Mouse (Mus musculus) hindbrain, embryonic 13.5 days (tissue): ENCODE measurements around the gene 3110082I17Rik. TPM values are rescaled to one million over a fixed set of nuclear protein-coding genes. Genes with fewer than 3 reads are reported as not detected.

Experiments
- ATAC-seq: fragments of 200-750 bp; cut with Nextera tagmentation; 2 replicates; pipeline ENCODE4 v1.8.0; 2017; ENCODE audit warnings: moderate TSS enrichment; ENCODE audit not compliant: low FRiP score
- H3K27ac ChIP-seq: fragments of 300-500 bp; sonication (generic); 2 replicates; pipeline ENCODE4 v1.5.1; 2015; ENCODE audit warnings: inconsistent platforms, mild to moderate bottlenecking, moderate library complexity
- H3K27me3 ChIP-seq: fragments of 300-500 bp; sonication (generic); 2 replicates; pipeline ENCODE4 v1.6.1; 2015; ENCODE audit warnings: mild to moderate bottlenecking, inconsistent platforms
- H3K36me3 ChIP-seq: fragments of 300-500 bp; sonication (generic); 2 replicates; pipeline ENCODE4 v1.6.1; 2015; ENCODE audit warnings: mild to moderate bottlenecking, inconsistent platforms
- H3K4me1 ChIP-seq: fragments of 300-500 bp; sonication (generic); replicated peaks from 2 replicates; pipeline ENCODE4 v1.6.1; 2015; ENCODE audit warnings: inconsistent platforms
- H3K4me2 ChIP-seq: fragments of 300-500 bp; sonication (generic); 2 replicates; pipeline ENCODE4 v1.6.1; 2015; ENCODE audit warnings: inconsistent platforms, mild to moderate bottlenecking, moderate library complexity
- H3K4me3 ChIP-seq: fragments of 300-500 bp; sonication (generic); 2 replicates; pipeline ENCODE4 v1.5.1; 2015; ENCODE audit warnings: mild to moderate bottlenecking, inconsistent platforms
- H3K9ac ChIP-seq: fragments of 300-500 bp; sonication (generic); 2 replicates; pipeline ENCODE4 v1.6.1; 2015; ENCODE audit warnings: mild to moderate bottlenecking, inconsistent platforms
- H3K9me3 ChIP-seq: fragments of 300-500 bp; sonication (generic); 2 replicates; pipeline ENCODE4 v1.6.1; 2016; ENCODE audit warnings: inconsistent platforms
- WGBS: fragments of 180-500 bp; shearing (Covaris S2); methylation state at CpG from one replicate; pipeline ENCODE4 v1.1.7; 2015; 5-methylcytosine and 5-hydroxymethylcytosine counted together
- polyA plus RNA-seq: library from polyadenylated mRNA; unstranded; fragments of >200 nt; fragmentation: Nextera tagmentation; extraction: Ambion mirVana; gene quantifications from 2 replicates; pipeline ENCODE4 v1.2.1, GENCODE M21; 2015

3110082I17Rik gene
- polyA plus RNA-seq, 1 experiment from 2014 or later = 16.2 TPM

DNA sequence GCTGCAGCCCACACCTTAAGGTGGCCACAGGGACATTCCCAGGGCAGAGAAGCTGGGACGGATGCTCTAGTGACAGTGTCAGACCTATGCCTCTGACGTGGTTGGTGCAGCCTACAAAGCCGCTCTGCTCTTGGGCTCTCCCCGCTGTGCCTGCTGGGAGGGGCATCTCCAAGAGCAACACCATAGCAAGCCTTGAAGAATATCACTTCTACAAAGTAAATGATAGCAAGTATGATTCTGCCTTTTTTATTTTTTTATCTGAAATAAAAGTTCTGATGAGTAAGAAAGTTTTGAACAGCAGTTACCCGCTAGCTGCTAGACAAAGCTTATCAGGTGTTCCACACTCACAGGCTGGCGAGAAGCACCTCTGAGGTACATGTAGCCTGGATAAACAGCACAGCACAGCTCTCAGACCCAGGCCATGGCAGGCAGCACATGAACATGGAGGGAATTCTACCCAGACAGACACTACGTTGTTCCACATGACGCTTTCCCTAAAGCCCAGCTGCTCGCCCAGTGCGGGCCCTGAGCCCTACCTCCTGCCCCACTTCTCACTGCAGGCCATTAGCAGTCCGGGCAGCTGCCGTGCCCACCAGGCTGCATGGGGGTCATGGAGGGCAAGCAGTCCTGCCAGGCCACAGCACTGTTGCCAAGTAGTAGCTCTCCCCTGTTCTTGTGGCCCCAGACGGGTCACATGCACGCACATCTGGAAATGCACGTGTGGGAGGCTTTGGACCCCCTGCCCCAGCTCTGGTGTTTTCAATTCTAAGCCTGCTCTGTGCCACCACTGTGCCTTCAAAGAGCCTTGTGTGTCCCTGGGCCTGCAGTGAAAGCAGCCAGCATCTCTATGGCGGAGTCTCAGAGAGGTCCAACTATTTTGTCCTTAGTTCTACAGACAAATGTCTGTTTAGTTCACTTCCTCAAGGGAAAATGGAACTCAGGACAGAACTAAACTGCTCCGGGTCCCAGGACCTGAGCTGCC, 71.3 kb downstream of the 3110082I17Rik start:
- Histone ChIP-seq H3K9me3 (no peaks in the 10 kb centered on the region), H3K9ac (no peak overlapping the region; the same call in 1 of the 2 replicates), H3K27ac (peak overlapping the region; percentile 69), H3K4me2 (no peak overlapping the region), H3K36me3 (peaks cover 4% of the 10 kb centered on the region; the same call in 1 of the 2 replicates), H3K27me3 (no peaks in the 10 kb centered on the region), H3K4me1 (peaks cover 52% of the 10 kb centered on the region), H3K4me3 (no peak overlapping the region)
- WGBS = 70% methylated on average over 17 of the region's 17 CpGs
- ATAC-seq = no peak; the same call in 1 of the 2 replicates

DNA sequence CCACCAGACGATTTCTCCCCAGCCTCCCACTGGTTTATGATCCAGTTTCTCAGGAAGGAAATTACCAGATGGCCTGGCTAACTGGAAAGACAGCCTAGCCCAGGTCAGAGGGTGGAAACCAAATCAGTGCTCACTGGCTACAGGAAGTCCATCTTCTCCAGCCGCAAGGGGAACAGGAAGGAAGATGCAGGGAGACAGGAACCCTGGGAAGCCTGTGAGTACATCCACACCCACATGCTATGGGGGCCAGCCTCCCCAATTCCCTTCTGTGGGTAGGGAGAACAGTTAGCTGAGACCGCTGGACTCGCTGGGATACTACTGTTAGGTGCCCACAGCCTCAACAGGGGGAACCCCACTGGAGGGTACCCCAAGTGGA, 72.1 kb downstream of the 3110082I17Rik start:
- ATAC-seq = no peak
- Histone ChIP-seq H3K9ac (no peak overlapping the region), H3K36me3 (peaks cover 4% of the 10 kb centered on the region; the same call in 1 of the 2 replicates), H3K9me3 (no peaks in the 10 kb centered on the region), H3K27ac (peak overlapping the region; percentile 44; the same call in 1 of the 2 replicates), H3K4me2 (no peak overlapping the region), H3K4me1 (peaks cover 54% of the 10 kb centered on the region), H3K27me3 (no peaks in the 10 kb centered on the region), H3K4me3 (no peak overlapping the region)
- WGBS = 79% methylated on average over 4 of the region's 4 CpGs

DNA sequence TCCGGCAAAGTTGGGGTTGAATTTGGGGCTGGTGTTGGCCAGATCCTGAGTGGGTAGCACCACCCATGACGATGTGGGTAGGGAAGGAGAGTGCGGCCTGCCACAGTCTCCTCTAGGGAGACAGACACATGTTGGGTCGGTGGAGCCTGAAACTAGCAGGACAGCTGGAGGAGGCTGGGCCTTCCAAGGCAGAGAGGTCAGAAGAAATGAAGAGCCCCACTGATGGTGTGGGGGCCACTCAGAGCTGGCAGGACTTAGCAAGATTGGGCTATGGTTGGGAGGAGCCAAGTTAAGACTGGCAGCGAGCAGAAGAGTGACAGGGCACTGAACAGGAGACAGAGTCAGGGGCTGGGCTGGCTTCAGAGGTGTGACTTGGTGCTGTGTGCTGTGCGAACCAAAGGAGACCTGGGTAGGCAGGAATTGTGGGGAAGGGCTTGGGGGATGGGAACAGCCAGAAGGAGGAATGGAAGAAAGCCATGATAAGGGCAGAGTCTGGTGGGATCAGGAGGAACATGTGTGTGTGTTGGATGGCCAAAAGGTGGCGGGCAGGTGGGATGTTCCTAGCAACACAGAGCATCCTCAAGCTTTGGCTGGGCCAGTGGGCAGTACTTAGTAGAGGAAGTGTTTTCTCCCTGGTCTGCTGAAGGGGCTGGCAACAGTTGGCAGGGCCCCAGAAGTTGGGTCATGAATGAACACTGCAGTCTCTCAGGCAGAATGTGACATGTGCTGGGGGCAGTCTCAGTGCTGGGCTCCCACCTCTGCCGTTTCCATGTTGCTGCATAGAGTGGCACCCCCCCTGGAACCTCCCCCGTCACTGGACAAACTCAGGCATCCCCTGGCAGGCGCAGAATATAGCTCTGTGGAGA, 72.8 kb downstream of the 3110082I17Rik start:
- peaks cover 2% of the 10 kb centered on the region; the same call in 1 of the 2 replicates for H3K36me3 ChIP-seq
- 0 out of 2 replicates have a peak overlapping the region, but pooled peaks have one; percentile 44 for H3K27ac ChIP-seq
- H3K4me2 ChIP-seq = no peak overlapping the region
- no peaks in the 10 kb centered on the region for H3K27me3 ChIP-seq
- peaks cover 58% of the 10 kb centered on the region for H3K4me1 ChIP-seq
- H3K9me3 ChIP-seq = no peaks in the 10 kb centered on the region
- WGBS = 78% methylated on average over 10 of the region's 10 CpGs
- 0 out of 2 replicates have a peak, but pooled peaks have one; percentile 12 for ATAC-seq
- H3K9ac ChIP-seq = no peak overlapping the region
- H3K4me3 ChIP-seq = no peak overlapping the region

DNA sequence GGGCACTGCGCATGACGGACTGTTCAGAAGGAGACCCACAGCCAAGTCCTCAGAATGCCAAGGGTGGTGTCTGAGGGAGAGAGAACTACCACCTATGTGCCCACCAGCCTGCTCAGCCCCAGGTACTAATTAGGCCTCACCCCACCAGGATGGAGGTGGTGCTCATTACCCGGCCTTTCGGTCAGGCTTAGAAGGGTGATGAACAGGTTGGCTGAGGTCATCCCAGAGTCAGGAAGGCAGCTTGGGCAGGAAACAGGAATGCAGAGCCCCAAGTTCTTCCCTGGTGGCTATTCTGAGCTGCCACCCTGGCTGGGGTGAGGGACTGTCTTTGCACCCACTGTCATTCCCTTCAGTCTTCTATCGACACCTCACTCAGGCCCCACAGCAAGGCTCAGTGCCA, 74.3 kb downstream of the 3110082I17Rik start:
- Histone ChIP-seq H3K9me3 (no peaks in the 10 kb centered on the region), H3K9ac (no peak overlapping the region), H3K27ac (no peak overlapping the region), H3K4me3 (no peak overlapping the region), H3K36me3 (no peaks in the 10 kb centered on the region), H3K4me2 (no peak overlapping the region), H3K27me3 (no peaks in the 10 kb centered on the region), H3K4me1 (peaks cover 57% of the 10 kb centered on the region)
- WGBS = 94% methylated on average over 5 of the region's 5 CpGs
- ATAC-seq = no peak

DNA sequence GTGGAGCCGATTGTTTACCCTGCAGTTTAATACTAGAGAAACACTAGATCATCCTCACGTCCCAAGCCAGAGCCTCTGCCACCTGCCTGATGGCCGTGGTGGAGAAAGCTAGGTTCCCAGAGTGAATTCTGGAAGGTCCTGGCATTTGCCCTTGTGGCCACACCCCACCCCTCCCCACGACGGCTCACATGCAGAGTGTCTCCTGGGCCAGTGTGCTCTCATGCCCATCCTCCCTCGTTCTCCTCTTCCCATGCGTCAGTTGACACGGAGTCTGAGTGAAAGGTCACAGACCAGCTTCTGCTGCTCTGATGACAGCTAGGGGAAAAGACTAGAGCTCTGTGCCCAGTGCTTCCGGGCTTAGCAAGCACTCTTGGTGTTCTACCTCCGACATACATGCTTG, 75.8 kb downstream of the 3110082I17Rik start:
- H3K27me3 ChIP-seq = no peaks in the 10 kb centered on the region
- 70% methylated on average over 10 of the region's 10 CpGs for WGBS
- H3K9me3 ChIP-seq = no peaks in the 10 kb centered on the region
- H3K36me3 ChIP-seq = no peaks in the 10 kb centered on the region
- H3K27ac ChIP-seq = no peak overlapping the region
- H3K4me3 ChIP-seq = no peak overlapping the region
- H3K9ac ChIP-seq = no peak overlapping the region
- no peak for ATAC-seq
- H3K4me2 ChIP-seq = no peak overlapping the region
- H3K4me1 ChIP-seq = peaks cover 59% of the 10 kb centered on the region

DNA sequence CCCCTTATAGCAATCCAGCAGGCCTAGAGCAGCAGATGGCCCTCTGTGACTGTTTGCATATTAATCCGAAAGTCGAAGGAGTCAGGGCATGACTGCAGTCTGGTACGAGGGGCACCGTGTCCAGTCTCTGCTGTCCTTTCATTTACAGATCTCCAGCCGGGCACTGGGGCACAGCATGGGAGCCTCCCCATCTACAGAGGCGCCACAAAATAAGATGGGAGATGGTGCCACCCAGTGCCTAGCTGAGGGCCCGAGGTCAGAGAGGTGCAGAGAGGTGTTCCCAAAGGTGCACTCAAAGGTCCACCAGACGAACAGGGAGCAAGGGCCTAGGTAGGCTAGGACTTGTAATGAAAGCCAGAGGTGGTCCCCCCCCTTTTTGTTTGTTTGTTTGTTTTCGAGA, 77.1 kb downstream of the 3110082I17Rik start:
- H3K9ac ChIP-seq = peak overlapping the region; percentile 24
- 63% methylated on average over 9 of the region's 9 CpGs for WGBS
- no peak for ATAC-seq
- no peaks in the 10 kb centered on the region for H3K36me3 ChIP-seq
- H3K9me3 ChIP-seq = no peaks in the 10 kb centered on the region
- H3K4me2 ChIP-seq = no peak overlapping the region
- peak overlapping the region; percentile 67 for H3K27ac ChIP-seq
- H3K4me1 ChIP-seq = peaks cover 57% of the 10 kb centered on the region
- H3K27me3 ChIP-seq = no peaks in the 10 kb centered on the region
- H3K4me3 ChIP-seq = no peak overlapping the region

DNA sequence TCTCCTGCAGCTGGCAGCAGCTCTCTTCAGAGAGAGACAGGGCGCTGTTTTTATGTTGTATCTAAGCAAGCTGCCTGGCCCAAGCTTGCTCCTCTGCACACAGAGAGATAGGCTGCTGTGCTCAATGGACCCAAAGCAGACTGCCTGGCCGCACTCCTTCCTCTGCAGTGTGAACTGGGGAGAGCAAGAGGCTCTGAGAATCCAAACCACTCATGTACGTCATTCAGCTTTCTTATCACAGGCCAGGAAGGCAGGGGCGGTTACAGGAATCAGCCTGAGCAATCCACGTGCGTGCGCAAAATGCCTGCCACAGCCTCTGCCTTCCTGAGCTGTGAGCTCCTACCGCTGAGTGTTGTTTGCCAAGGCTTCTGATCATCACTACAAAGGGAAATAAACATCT, 77.6 kb downstream of the 3110082I17Rik start:
- H3K27me3 ChIP-seq = no peaks in the 10 kb centered on the region
- H3K36me3 ChIP-seq = no peaks in the 10 kb centered on the region
- peaks cover 57% of the 10 kb centered on the region for H3K4me1 ChIP-seq
- no peak overlapping the region for H3K4me3 ChIP-seq
- H3K9ac ChIP-seq = peak overlapping the region; percentile 24
- no peak overlapping the region for H3K4me2 ChIP-seq
- no peaks in the 10 kb centered on the region for H3K9me3 ChIP-seq
- 72% methylated on average over 8 of the region's 8 CpGs for WGBS
- no peak for ATAC-seq
- peak overlapping the region; percentile 67 for H3K27ac ChIP-seq

DNA sequence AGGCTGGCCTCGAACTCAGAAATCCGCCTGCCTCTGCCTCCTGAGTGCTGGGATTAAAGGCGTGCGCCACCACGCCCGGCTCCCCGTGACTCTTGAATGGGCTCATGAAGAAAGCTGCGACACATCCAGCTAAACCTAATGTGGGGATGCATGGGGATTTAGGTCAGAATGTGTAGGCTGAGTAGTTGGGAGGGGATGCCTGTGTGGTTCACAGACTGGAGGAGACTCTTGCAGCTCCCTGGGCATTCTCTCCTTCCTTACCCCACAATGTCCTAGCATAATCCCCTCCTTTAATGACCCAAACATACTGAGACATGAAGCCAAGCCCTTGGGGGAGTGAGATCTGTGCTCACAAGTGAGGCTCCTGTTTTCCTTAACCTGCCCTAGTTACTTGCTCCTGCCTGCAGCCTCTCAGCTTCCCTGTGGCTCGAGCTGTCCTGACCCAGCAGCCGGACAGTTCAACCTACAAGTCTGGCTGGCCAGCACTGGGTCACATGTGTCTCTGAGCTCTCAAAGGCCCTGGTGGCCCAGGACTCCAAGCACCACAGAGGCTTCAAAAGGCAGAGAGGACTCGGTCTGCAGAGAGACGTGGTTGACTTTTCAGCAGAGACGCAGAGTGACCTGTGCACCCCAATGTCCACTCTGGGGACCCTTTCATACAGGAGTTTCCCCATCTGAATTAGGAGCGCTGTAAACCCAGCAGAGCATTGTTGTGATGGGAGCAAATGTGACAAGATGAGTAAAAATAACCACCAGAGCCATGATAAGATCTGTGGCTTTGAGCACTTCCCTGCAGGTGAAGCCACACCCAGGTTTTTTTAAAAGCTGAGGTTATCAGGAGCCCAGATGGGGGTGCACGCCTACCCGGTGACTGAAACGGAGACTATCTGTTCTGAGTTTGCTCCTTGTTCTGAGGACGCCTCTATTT, 78.5 kb downstream of the 3110082I17Rik start:
- H3K4me1 ChIP-seq = peaks cover 54% of the 10 kb centered on the region
- peak overlapping the region; percentile 67 for H3K27ac ChIP-seq

DNA sequence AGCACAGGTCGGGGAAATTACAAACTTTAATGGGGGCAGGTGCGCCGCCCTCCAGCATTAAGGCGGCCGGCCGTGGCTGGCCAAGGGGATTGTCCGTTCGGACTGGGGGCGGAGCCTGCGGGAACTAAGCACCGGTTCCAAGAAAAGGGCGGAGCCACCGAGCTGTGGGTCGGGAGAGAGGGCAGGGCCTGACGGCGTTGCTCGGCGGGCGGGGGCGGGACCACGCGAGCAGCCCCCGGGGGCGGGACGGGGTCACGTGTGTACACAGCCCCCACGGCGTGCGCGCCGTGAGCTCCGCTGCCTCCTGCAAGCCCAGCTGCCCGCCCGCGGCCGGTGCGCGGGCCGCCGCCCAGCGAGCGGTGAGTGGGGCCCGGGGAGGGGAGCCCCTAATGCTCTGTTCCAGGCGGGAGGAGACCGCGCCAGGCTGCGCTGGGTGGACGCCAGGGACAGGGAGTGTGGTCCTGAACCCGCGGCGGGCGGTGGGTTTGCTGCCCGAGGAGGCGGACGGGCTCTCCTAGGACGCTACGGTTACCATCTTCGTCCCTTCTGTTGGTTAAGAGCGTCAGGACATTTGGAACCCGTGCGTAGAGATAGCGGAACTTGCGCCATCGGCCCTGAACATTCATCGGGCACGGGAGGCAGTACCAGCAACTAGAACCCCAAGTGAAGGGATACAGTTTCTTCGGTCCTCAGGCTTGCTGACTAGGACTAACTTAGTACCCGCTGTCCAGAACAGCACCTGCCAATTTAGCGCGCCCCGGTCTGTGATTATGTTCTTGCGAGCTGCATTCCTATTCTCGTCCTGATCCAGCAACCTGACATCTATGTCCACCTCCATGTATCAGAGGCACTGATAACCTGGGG, 79.7 kb downstream of the 3110082I17Rik start:
- H3K4me1 ChIP-seq = peaks cover 54% of the 10 kb centered on the region
- H3K27me3 ChIP-seq = no peaks in the 10 kb centered on the region
- H3K36me3 ChIP-seq = no peaks in the 10 kb centered on the region
- 3% methylated on average over 64 of the region's 73 CpGs for WGBS
- H3K9ac ChIP-seq = peak overlapping the region; percentile 79
- H3K9me3 ChIP-seq = no peaks in the 10 kb centered on the region
- H3K4me3 ChIP-seq = peak overlapping the region; percentile 64
- peak overlapping the region; percentile 87 for H3K4me2 ChIP-seq
- ATAC-seq = peak; percentile 73
- peak overlapping the region; percentile 73 for H3K27ac ChIP-seq

More for the DNA sequence above, 78.5 kb downstream of the 3110082I17Rik start:
- 83% methylated on average over 18 of the region's 18 CpGs for WGBS
- H3K27me3 ChIP-seq = no peaks in the 10 kb centered on the region
- ATAC-seq = no peak
- H3K36me3 ChIP-seq = no peaks in the 10 kb centered on the region
- H3K4me3 ChIP-seq = no peak overlapping the region
- H3K4me2 ChIP-seq = 0 out of 2 replicates have a peak overlapping the region, but pooled peaks have one; percentile 10
- H3K9ac ChIP-seq = no peak overlapping the region
- no peaks in the 10 kb centered on the region for H3K9me3 ChIP-seq

DNA sequence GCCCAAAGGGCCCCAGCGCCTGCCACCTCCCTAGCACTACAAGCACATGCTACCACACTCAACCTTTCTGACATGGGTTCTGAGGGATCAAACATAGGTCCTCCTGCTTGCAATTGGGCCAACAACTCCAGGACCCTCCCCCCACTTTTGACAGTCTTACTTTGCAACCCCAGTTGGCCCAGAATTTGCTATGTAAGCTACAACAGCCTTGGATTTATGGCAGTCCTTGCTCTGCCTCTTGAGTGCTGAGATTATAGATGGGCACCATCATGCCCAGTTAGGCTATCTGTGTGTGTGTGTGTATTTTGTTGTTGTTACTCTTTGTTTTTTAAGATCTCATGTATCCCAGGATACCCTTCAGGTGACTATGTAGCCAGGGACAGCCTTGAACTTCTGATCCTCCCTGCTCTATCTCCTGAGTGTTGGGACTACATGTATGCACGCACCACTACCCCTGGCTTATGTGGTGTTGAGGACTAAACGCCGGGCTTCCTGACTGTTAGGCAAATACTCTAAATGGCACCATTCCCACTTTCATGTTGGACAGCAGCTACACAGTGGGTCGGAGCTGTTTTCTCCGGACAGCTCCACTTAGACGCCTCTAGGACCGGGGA, 80.4 kb downstream of the 3110082I17Rik start:
- Histone ChIP-seq H3K4me2 (peak overlapping the region; percentile 87), H3K9ac (peak overlapping the region; percentile 79), H3K27me3 (no peaks in the 10 kb centered on the region), H3K4me3 (peak overlapping the region; percentile 64), H3K9me3 (no peaks in the 10 kb centered on the region), H3K4me1 (peaks cover 54% of the 10 kb centered on the region), H3K27ac (peak overlapping the region; percentile 62; the same call in 1 of the 2 replicates), H3K36me3 (no peaks in the 10 kb centered on the region)
- WGBS = 25% methylated on average over 8 of the region's 8 CpGs
- ATAC-seq = peak; percentile 45
